Mouse (Mus musculus) spleen, adult 2 months (tissue): ENCODE data around the gene Sfrp5. TPM values are rescaled to one million over a fixed set of nuclear protein-coding genes. Genes with fewer than 3 reads are reported as not detected.

Experiments used
- DNase-seq, 2 experiments: peaks; one replicate each; pipeline versions ENCODE4 v3.0.0 to v3.0.0-alpha.2; 2012 to 2021; ENCODE audit warnings: low spot score in 2 of 2, low read depth in 1 of 2
- H3K27ac ChIP-seq: fragments of 200-500 bp; 2 replicates; pipeline ENCODE4 v1.5.1; 2012; ENCODE audit warnings: low read length, inconsistent platforms; ENCODE audit not compliant: insufficient read depth
- H3K27me3 ChIP-seq: fragments of 200-500 bp; 2 replicates; pipeline ENCODE4 v1.6.1; 2012; ENCODE audit warnings: mild to moderate bottlenecking, moderate library complexity, low read length, inconsistent platforms; ENCODE audit not compliant: control insufficient read depth, insufficient read depth
- H3K36me3 ChIP-seq: fragments of 200-500 bp; 2 replicates; pipeline ENCODE4 v1.6.1; 2012; ENCODE audit warnings: mild to moderate bottlenecking, low read length, inconsistent platforms; ENCODE audit not compliant: control insufficient read depth, insufficient read depth
- H3K4me1 ChIP-seq: fragments of 200-500 bp; 2 replicates; pipeline ENCODE4 v1.6.1; 2011; ENCODE audit warnings: inconsistent platforms; ENCODE audit not compliant: control insufficient read depth, insufficient read depth, insufficient read length
- H3K4me3 ChIP-seq: fragments of 200-500 bp; 2 replicates; pipeline ENCODE4 v1.5.1; 2011; ENCODE audit warnings: mild to moderate bottlenecking, inconsistent platforms; ENCODE audit not compliant: insufficient read depth, insufficient read length; ENCODE audit errors: extremely low read depth
- CTCF ChIP-seq: fragments of 200-500 bp; IDR thresholded peaks from 2 replicates; pipeline ENCODE4 v1.5.1; 2011; ENCODE audit warnings: mild to moderate bottlenecking, inconsistent platforms; ENCODE audit not compliant: insufficient read depth, insufficient read length, insufficient replicate concordance; ENCODE audit errors: extremely low read depth
- POLR2A ChIP-seq: fragments of 200-500 bp; IDR thresholded peaks from 2 replicates; pipeline ENCODE4 v1.6.1; 2011; ENCODE audit warnings: low read depth, low read length, inconsistent platforms
- WGBS: fragments of 180-500 bp; shearing (Covaris S2); methylation state at CpG from one replicate; pipeline ENCODE4 v1.1.7; 2018; 5-methylcytosine and 5-hydroxymethylcytosine counted together
- polyA plus RNA-seq: library from polyadenylated mRNA; depleted of rRNA; stranded (reverse); fragments of >200 nt; gene quantifications from 2 replicates; pipeline ENCODE4 v1.2.3, GENCODE M21; 2012

Gene Sfrp5
- polyA plus RNA-seq, 1 experiment: 0.19 TPM

DNA sequence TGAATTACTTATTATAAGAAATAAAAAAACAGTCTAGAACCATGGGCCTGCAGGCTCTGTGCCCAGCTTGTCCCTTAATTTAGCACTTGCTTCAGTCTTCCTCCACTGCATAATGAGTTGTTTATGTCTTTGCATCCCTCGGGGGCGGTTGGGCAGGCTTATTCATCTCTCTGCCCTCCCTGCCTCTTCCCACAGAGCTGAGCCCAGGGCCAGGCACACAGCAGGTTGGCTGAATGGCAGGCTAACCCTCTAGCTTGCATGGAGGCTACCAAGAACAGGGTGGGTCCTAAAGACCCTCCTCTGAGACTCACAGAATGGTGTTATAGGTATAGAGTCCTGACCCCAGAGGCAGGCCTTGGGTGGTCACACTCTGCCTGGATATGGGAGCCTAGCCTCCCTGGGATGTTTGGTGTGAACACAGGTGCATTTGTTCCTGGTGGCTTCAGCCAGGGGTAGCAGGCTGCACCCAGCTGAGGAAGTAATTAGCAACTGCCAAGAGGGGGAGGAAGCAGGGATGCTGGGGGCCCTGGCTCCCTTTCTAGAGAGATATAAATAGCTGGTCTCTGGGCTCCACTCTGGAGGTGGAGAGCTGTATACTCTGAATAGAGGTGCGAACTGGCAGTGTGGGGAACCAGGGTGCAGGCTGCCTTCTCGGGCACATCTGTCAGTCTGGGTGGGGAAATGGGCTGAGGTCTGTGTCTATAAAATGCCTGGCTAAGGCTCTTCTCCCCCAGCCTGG lies 35.7 kb upstream of the Sfrp5 start:
- TF ChIP-seq POLR2A (no peak), CTCF (no peak)
- H3K36me3 ChIP-seq: no peaks in the 10 kb centered on the region
- H3K27ac ChIP-seq: no peak overlapping the region
- H3K27me3 ChIP-seq: no peaks in the 10 kb centered on the region
- H3K4me3 ChIP-seq: no peak overlapping the region
- no peaks in the 10 kb centered on the region for H3K4me1 ChIP-seq
- WGBS: 19% methylated on average over 4 of the region's 4 CpGs
- no peak for DNase-seq

DNA sequence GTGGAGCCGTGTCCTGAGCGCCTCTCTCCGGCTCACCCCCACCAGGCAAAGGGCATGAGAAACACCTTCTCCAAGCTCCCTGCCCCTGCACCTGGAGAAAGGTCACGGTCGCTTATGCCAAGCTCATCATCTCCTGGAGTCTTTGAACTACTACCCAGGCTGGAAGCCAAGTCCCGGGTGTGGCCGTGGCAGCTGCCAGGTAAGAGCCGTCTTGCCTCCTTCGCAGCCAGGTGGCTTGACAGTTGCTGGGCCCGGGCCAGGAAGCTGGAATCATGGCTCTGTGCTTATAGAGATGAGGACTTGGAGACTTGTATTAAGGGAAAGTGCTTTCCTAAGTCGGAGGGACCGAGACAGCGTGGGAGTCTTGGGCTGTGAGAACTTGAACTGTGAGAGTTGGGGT lies 28.9 kb upstream of the Sfrp5 start:
- TF ChIP-seq POLR2A (no peak), CTCF (no peak)
- H3K36me3 ChIP-seq: no peaks in the 10 kb centered on the region
- DNase-seq: no peak
- H3K4me1 ChIP-seq: no peaks in the 10 kb centered on the region
- H3K27me3 ChIP-seq: no peaks in the 10 kb centered on the region
- H3K27ac ChIP-seq: no peak overlapping the region
- no peak overlapping the region for H3K4me3 ChIP-seq
- WGBS: 90% methylated on average over 13 of the region's 13 CpGs

- H3K27me3 ChIP-seq: no peaks in the 10 kb centered on the region
- no peak for DNase-seq
- no peaks in the 10 kb centered on the region for H3K36me3 ChIP-seq
- TF ChIP-seq POLR2A (no peak), CTCF (no peak)
- WGBS: 83% methylated on average over 5 of the region's 5 CpGs
- H3K4me3 ChIP-seq: no peak overlapping the region
- H3K4me1 ChIP-seq: no peaks in the 10 kb centered on the region
- H3K27ac ChIP-seq: no peak overlapping the region
Observed at GRCm38 (mm10) chr19:42230288-42230568, 28.2 kb upstream of the Sfrp5 start.

GRCm38 (mm10) chr19:42229499-42230287 lies 27.6 kb upstream of the Sfrp5 start:
- H3K27ac ChIP-seq: no peak overlapping the region
- WGBS: 76% methylated on average over 17 of the region's 17 CpGs
- no peak for TF ChIP-seq POLR2A
- no peak for TF ChIP-seq CTCF
- H3K4me3 ChIP-seq: no peak overlapping the region
- no peaks in the 10 kb centered on the region for H3K36me3 ChIP-seq
- H3K27me3 ChIP-seq: no peaks in the 10 kb centered on the region
- DNase-seq: no peak
- no peaks in the 10 kb centered on the region for H3K4me1 ChIP-seq

- H3K27me3 ChIP-seq: no peaks in the 10 kb centered on the region
- no peak overlapping the region for H3K27ac ChIP-seq
- no peak for TF ChIP-seq POLR2A
- TF ChIP-seq CTCF: no peak
- no peak overlapping the region for H3K4me3 ChIP-seq
- 28% methylated on average over 10 of the region's 10 CpGs for WGBS
- DNase-seq: no peak
- H3K36me3 ChIP-seq: no peaks in the 10 kb centered on the region
- H3K4me1 ChIP-seq: no peaks in the 10 kb centered on the region
Observed at GRCm38 (mm10) chr19:42226451-42226850, 24.4 kb upstream of the Sfrp5 start.

DNA sequence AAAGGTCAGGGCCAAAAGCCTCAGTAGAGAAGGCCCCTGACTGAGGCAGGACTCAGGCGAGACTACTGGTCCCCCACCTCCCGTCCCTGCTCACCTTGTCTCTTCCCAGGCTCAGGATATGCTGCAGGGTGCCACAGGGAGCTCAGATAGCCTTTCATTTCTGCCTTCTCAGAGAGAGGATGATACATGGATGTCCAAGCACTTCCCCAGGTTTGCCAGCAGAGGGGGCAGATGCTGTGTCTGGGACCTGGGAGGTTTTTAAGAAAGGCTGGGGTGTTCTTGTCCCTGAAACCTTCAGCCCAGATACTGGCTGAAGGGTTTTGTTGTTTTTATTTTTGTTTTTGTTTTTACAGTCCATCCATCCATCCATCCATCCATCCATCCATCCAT lies 15.3 kb upstream of the Sfrp5 start:
- no peaks in the 10 kb centered on the region for H3K4me1 ChIP-seq
- no peak overlapping the region for H3K27ac ChIP-seq
- no peak overlapping the region for H3K4me3 ChIP-seq
- TF ChIP-seq POLR2A (no peak), CTCF (peak; percentile 48; the same call in 1 of the 2 replicates)
- WGBS: 30% methylated on average over 2 of the region's 2 CpGs
- H3K36me3 ChIP-seq: no peaks in the 10 kb centered on the region
- DNase-seq: no peak
- H3K27me3 ChIP-seq: no peaks in the 10 kb centered on the region
